Mouse (Mus musculus) retina, embryonic 14.5 days (tissue): ENCODE measurements around the gene Olfr522.

Experiments
- DNase-seq: peaks from one replicate; pipeline ENCODE4 v3.0.0-alpha.2; 2015; ENCODE audit warnings: low spot score

Gene Olfr522

DNA sequence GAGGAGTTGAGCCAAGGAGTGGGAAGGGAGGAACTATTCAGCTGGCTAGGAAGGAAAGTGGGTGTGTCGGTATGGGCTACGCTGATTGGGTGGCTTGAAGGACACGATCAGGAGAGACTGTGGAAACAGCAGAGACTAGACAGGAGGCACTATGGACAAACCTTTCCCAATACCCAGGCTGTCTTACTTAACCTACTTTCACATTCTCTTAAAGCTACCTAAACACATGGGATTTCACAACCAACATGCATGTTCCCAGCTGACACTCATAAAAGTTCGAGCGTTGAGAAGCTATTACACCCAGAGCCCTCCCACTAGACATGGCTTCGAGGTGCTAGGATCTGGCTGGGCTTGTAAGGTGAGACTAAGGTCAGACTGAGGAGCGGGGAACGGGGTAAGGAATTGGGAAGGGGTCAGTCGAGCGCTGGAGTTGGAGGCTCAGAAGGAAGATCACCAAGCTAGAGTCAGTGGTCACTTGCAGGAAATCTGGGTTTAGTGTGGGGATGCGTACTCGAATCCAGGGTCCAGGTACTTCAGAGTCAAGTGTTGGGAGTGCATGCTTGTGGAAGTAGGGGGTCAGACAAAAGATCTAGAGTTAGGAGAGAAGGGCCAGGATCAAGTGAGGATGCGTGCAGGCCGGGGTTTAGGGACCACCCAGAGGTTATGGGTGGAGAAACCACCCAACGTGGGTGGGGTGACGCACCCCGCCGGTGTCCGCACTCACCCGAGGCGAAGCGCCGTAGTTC lies 48.8 kb downstream of the Olfr522 start, which contains the start of gene Paox:
Paox (plus strand) TSS at position 217 of the 746 bp plus-strand sequence.
- peak; percentile 71 for DNase-seq

DNA sequence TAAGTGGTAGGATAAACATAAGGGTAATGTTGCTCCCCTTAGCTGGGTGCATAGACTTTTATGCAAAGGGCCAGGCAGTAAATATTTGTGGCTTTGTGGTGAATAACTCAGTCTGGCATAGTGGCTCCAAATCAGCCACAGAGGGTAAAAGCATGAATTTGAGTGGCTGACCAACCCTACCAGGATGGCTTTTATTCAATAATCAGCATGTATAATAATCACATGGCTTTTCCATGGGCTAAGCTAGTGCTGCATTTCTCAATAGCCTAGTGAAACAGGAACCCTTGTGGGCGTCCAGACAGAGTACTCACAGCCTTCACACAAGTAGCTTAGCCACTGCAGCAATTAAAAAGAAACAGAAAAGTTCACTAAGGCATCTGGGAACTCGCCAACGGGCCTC lies 52.6 kb downstream of the Olfr522 start:
- DNase-seq = no peak
